Mouse (Mus musculus) forebrain, embryonic 13.5 days (tissue): ENCODE data around the gene Trim56. TPM values are rescaled to one million over a fixed set of nuclear protein-coding genes. Genes with fewer than 3 reads are reported as not detected.

ENCODE experiments used
- ATAC-seq: fragments of 200-750 bp; cut with Nextera tagmentation; 2 replicates; pipeline ENCODE4 v1.8.0; 2017
- H3K27ac ChIP-seq: fragments of 300-500 bp; sonication (generic); 2 replicates; pipeline ENCODE4 v1.5.1; 2015; ENCODE audit warnings: inconsistent platforms, mild to moderate bottlenecking, moderate library complexity
- H3K27me3 ChIP-seq: fragments of 300-500 bp; sonication (generic); 2 replicates; pipeline ENCODE4 v1.6.1; 2015; ENCODE audit warnings: mild to moderate bottlenecking, inconsistent platforms
- H3K36me3 ChIP-seq: fragments of 300-500 bp; sonication (generic); 2 replicates; pipeline ENCODE4 v1.6.1; 2015; ENCODE audit warnings: mild to moderate bottlenecking, inconsistent platforms; ENCODE audit not compliant: poor library complexity, severe bottlenecking
- H3K4me1 ChIP-seq: fragments of 300-500 bp; sonication (generic); 2 replicates; pipeline ENCODE4 v1.6.1; 2015; ENCODE audit warnings: inconsistent platforms
- H3K4me2 ChIP-seq: fragments of 300-500 bp; sonication (generic); 2 replicates; pipeline ENCODE4 v1.6.1; 2015; ENCODE audit warnings: inconsistent platforms, mild to moderate bottlenecking, moderate library complexity
- H3K4me3 ChIP-seq: fragments of 300-500 bp; sonication (generic); 2 replicates; pipeline ENCODE4 v1.5.1; 2015; ENCODE audit warnings: mild to moderate bottlenecking, inconsistent platforms
- H3K9ac ChIP-seq: fragments of 300-500 bp; sonication (generic); 2 replicates; pipeline ENCODE4 v1.6.1; 2015; ENCODE audit warnings: mild to moderate bottlenecking, inconsistent platforms
- H3K9me3 ChIP-seq: fragments of 300-500 bp; sonication (generic); replicated peaks from 2 replicates; pipeline ENCODE4 v1.6.1; 2016; ENCODE audit warnings: inconsistent platforms
- WGBS: fragments of 180-500 bp; shearing (Covaris S2); methylation state at CpG from one replicate; pipeline ENCODE4 v1.1.7; 2015; 5-methylcytosine and 5-hydroxymethylcytosine counted together
- polyA plus RNA-seq: library from polyadenylated mRNA; unstranded; fragments of >200 nt; fragmentation: Nextera tagmentation; extraction: Ambion mirVana; gene quantifications from 2 replicates; pipeline ENCODE4 v1.2.1, GENCODE M21; 2015

Gene Trim56
- polyA plus RNA-seq, 1 experiment from 2014 or later, result 3.6 TPM

- Histone ChIP-seq H3K4me3 (peak within 1 kb of the TSS; percentile 28), H3K36me3 (no peaks in the 10 kb centered on the region), H3K9me3 (no peaks in the 10 kb centered on the region), H3K9ac (no peak within 1 kb of the TSS; the same call in 1 of the 2 replicates), H3K27me3 (no peaks in the 10 kb centered on the region), H3K27ac (no peak within 1 kb of the TSS), H3K4me1 (peaks cover 12% of the 10 kb centered on the region), H3K4me2 (peak within 1 kb of the TSS; percentile 55)
- peak; percentile 87 for ATAC-seq
- WGBS, result 16% methylated on average over 23 of the region's 23 CpGs
Observed at GRCm38 (mm10) chr5:137072079-137072960, 43.7 kb downstream of the Trim56 start, which contains the start of gene Serpine1. Gene Serpine1, minus strand, starts transcription at chr5:137072268.

GRCm38 (mm10) chr5:137070881-137071605 is 45.0 kb downstream of the Trim56 start:
- Histone ChIP-seq H3K4me1 (peaks cover 12% of the 10 kb centered on the region), H3K36me3 (no peaks in the 10 kb centered on the region), H3K9me3 (no peaks in the 10 kb centered on the region), H3K27me3 (no peaks in the 10 kb centered on the region), H3K27ac (no peak overlapping the region), H3K4me3 (no peak overlapping the region), H3K9ac (no peak overlapping the region), H3K4me2 (no peak overlapping the region)
- ATAC-seq, result no peak
- 85% methylated on average over 19 of the region's 19 CpGs for WGBS

- no peaks in the 10 kb centered on the region for H3K27me3 ChIP-seq
- H3K36me3 ChIP-seq, result no peaks in the 10 kb centered on the region
- H3K4me1 ChIP-seq, result peaks cover 12% of the 10 kb centered on the region
- ATAC-seq, result no peak
- no peak overlapping the region for H3K4me3 ChIP-seq
- 84% methylated on average over 4 of the region's 4 CpGs for WGBS
- no peak overlapping the region for H3K27ac ChIP-seq
- H3K4me2 ChIP-seq, result no peak overlapping the region
- H3K9ac ChIP-seq, result no peak overlapping the region
- H3K9me3 ChIP-seq, result no peaks in the 10 kb centered on the region
Observed at GRCm38 (mm10) chr5:137068711-137069110, 47.3 kb downstream of the Trim56 start.

GRCm38 (mm10) chr5:137065923-137066322 is 50.1 kb downstream of the Trim56 start:
- Histone ChIP-seq H3K36me3 (no peaks in the 10 kb centered on the region), H3K4me1 (no peaks in the 10 kb centered on the region), H3K27ac (no peak overlapping the region), H3K4me3 (no peak overlapping the region), H3K27me3 (no peaks in the 10 kb centered on the region), H3K9ac (no peak overlapping the region), H3K9me3 (no peaks in the 10 kb centered on the region), H3K4me2 (no peak overlapping the region)
- no peak for ATAC-seq
- 77% methylated on average over 8 of the region's 8 CpGs for WGBS

- no peak overlapping the region for H3K9ac ChIP-seq
- H3K4me3 ChIP-seq, result no peak overlapping the region
- H3K4me1 ChIP-seq, result no peaks in the 10 kb centered on the region
- H3K9me3 ChIP-seq, result no peaks in the 10 kb centered on the region
- H3K27me3 ChIP-seq, result no peaks in the 10 kb centered on the region
- ATAC-seq, result no peak
- H3K4me2 ChIP-seq, result no peak overlapping the region
- H3K36me3 ChIP-seq, result no peaks in the 10 kb centered on the region
- no peak overlapping the region for H3K27ac ChIP-seq
- WGBS, result 65% methylated on average over 6 of the region's 6 CpGs
Observed at GRCm38 (mm10) chr5:137065454-137065853, 50.6 kb downstream of the Trim56 start.

- no peaks in the 10 kb centered on the region for H3K36me3 ChIP-seq
- H3K4me2 ChIP-seq, result no peak overlapping the region
- no peak overlapping the region for H3K4me3 ChIP-seq
- ATAC-seq, result no peak
- H3K9ac ChIP-seq, result no peak overlapping the region
- H3K9me3 ChIP-seq, result no peaks in the 10 kb centered on the region
- WGBS, result 87% methylated on average over 5 of the region's 5 CpGs
- H3K27me3 ChIP-seq, result no peaks in the 10 kb centered on the region
- H3K27ac ChIP-seq, result no peak overlapping the region
- no peaks in the 10 kb centered on the region for H3K4me1 ChIP-seq
Observed at GRCm38 (mm10) chr5:137062601-137063000, 53.4 kb downstream of the Trim56 start.

GRCm38 (mm10) chr5:137061809-137062481 is 54.1 kb downstream of the Trim56 start:
- no peaks in the 10 kb centered on the region for H3K4me1 ChIP-seq
- H3K9me3 ChIP-seq, result no peaks in the 10 kb centered on the region
- no peaks in the 10 kb centered on the region for H3K36me3 ChIP-seq
- WGBS, result 24% methylated on average over 11 of the region's 12 CpGs
- no peak overlapping the region for H3K9ac ChIP-seq
- H3K4me3 ChIP-seq, result no peak overlapping the region
- no peak overlapping the region for H3K4me2 ChIP-seq
- H3K27me3 ChIP-seq, result no peaks in the 10 kb centered on the region
- ATAC-seq, result no peak
- no peak overlapping the region for H3K27ac ChIP-seq

Other genes starting within 250 kb of the Trim56 start
- gene Col26a1, start 233.0 kb downstream of the Trim56 start, polyA plus RNA-seq, result 10.7 and 10.9 TPM in 2 replicates
- gene Ift22, start 208.1 kb downstream of the Trim56 start, polyA plus RNA-seq, result 123 and 126 TPM in 2 replicates
- gene Fis1, start 162.9 kb downstream of the Trim56 start, polyA plus RNA-seq, result 350 and 357 TPM in 2 replicates
- gene Cldn15, start 149.6 kb downstream of the Trim56 start, polyA plus RNA-seq, result 0.13 and 0.31 TPM in 2 replicates
- 25.8 and 28.9 TPM in 2 replicates for gene Plod3, start 129.2 kb downstream of the Trim56 start, polyA plus RNA-seq
- 110 and 113 TPM in 2 replicates for gene Znhit1, start 128.2 kb downstream of the Trim56 start, polyA plus RNA-seq
- 0.89 and 1.0 TPM in 2 replicates for gene Vgf, start 89.8 kb downstream of the Trim56 start, polyA plus RNA-seq
- gene Ap1s1, start 70.1 kb downstream of the Trim56 start, polyA plus RNA-seq, result 252 and 260 TPM in 2 replicates
- gene Serpine1, start 43.9 kb downstream of the Trim56 start, polyA plus RNA-seq, result 0.14 and 0.21 TPM in 2 replicates
- not detected in 2 replicates for gene Muc3, start 33.1 kb upstream of the Trim56 start, polyA plus RNA-seq
- gene Muc3a, start 96.2 kb upstream of the Trim56 start, polyA plus RNA-seq, result not detected in 2 replicates
- 2.7 and 4.1 TPM in 2 replicates for gene Ache, start 171.3 kb upstream of the Trim56 start, polyA plus RNA-seq
- 7.1 and 7.2 TPM in 2 replicates for gene Ufsp1, start 178.4 kb upstream of the Trim56 start, polyA plus RNA-seq
- gene Srrt, start 191.5 kb upstream of the Trim56 start, polyA plus RNA-seq, result 145 and 150 TPM in 2 replicates
- gene Trip6, start 198.2 kb upstream of the Trim56 start, polyA plus RNA-seq, result 30.8 and 35.3 TPM in 2 replicates
- 14.4 and 16.9 TPM in 2 replicates for gene Slc12a9, start 217.4 kb upstream of the Trim56 start, polyA plus RNA-seq
- gene Ephb4, start 233.9 kb upstream of the Trim56 start, polyA plus RNA-seq, result 8.6 and 10.1 TPM in 2 replicates